Mouse (Mus musculus) liver, embryonic 15.5 days (tissue): ENCODE data around the gene Aox4. TPM values are rescaled to one million over a fixed set of nuclear protein-coding genes. Genes with fewer than 3 reads are reported as not detected.

Experiments used
- ATAC-seq: fragments of 200-750 bp; cut with Nextera tagmentation; 2 replicates; pipeline ENCODE4 v1.8.0; 2017; ENCODE audit warnings: moderate number of reproducible peaks, mild to moderate bottlenecking, moderate library complexity; ENCODE audit not compliant: insufficient read depth
- H3K27ac ChIP-seq: fragments of 300-500 bp; sonication (generic); replicated peaks from 2 replicates; pipeline ENCODE4 v1.5.1; 2015; ENCODE audit warnings: mild to moderate bottlenecking, inconsistent platforms
- H3K27me3 ChIP-seq: fragments of 300-500 bp; sonication (generic); 2 replicates; pipeline ENCODE4 v1.6.1; 2015; ENCODE audit warnings: mild to moderate bottlenecking, inconsistent platforms
- H3K36me3 ChIP-seq: fragments of 300-500 bp; sonication (generic); replicated peaks from 2 replicates; pipeline ENCODE4 v1.6.1; 2015; ENCODE audit warnings: moderate library complexity, mild to moderate bottlenecking, inconsistent platforms
- H3K4me1 ChIP-seq: fragments of 300-500 bp; sonication (generic); replicated peaks from 2 replicates; pipeline ENCODE4 v1.6.1; 2015; ENCODE audit warnings: inconsistent platforms
- H3K4me2 ChIP-seq: fragments of 300-500 bp; sonication (generic); 2 replicates; pipeline ENCODE4 v1.6.1; 2015; ENCODE audit warnings: moderate library complexity, mild to moderate bottlenecking, inconsistent platforms
- H3K4me3 ChIP-seq: fragments of 300-500 bp; sonication (generic); replicated peaks from 2 replicates; pipeline ENCODE4 v1.5.1; 2015; ENCODE audit warnings: mild to moderate bottlenecking, inconsistent platforms
- H3K9ac ChIP-seq: fragments of 300-500 bp; sonication (generic); 2 replicates; pipeline ENCODE4 v1.6.1; 2015; ENCODE audit warnings: moderate library complexity, mild to moderate bottlenecking, inconsistent platforms
- H3K9me3 ChIP-seq: fragments of 300-500 bp; sonication (generic); replicated peaks from 2 replicates; pipeline ENCODE4 v1.6.1; 2016; ENCODE audit warnings: inconsistent platforms
- WGBS: fragments of 180-500 bp; shearing (Covaris S2); methylation state at CpG from one replicate; pipeline ENCODE4 v1.1.7; 2015; ENCODE audit warnings: mixed read lengths; ENCODE audit not compliant: insufficient replicate concordance; 5-methylcytosine and 5-hydroxymethylcytosine counted together
- polyA plus RNA-seq: library from polyadenylated mRNA; unstranded; fragments of >200 nt; fragmentation: Nextera tagmentation; extraction: Ambion mirVana; gene quantifications from 2 replicates; pipeline ENCODE4 v1.2.1, GENCODE M21; 2015

Gene Aox4
- polyA plus RNA-seq, 1 experiment from 2014 or later: 0.09 TPM

DNA sequence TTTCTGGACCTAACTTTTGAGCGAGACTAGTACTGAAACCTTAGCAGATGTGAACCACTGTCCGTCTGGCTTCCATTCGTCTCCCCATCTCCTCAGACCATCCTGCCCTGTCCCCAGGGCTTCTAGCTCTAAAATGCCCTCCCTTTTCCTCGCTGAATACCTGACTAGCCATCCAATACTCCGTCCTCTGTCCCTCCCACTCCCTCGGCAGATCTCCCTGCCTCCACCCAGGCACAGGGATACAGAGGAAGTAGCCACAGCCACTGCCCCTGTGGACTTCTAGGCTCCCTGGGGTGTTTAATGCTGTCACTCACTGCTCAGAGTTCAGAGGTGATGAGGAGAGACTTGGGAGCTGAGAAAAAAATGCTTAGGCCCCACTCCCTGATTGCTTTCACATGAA, 91.8 kb downstream of the Aox4 start:
- Histone ChIP-seq H3K9me3 (no peaks in the 10 kb centered on the region), H3K9ac (no peak overlapping the region), H3K4me2 (no peak overlapping the region), H3K4me3 (no peak overlapping the region), H3K27ac (no peak overlapping the region), H3K27me3 (no peaks in the 10 kb centered on the region), H3K36me3 (no peaks in the 10 kb centered on the region), H3K4me1 (no peaks in the 10 kb centered on the region)
- no peak for ATAC-seq
- WGBS: 69% methylated on average over 6 of the region's 6 CpGs

DNA sequence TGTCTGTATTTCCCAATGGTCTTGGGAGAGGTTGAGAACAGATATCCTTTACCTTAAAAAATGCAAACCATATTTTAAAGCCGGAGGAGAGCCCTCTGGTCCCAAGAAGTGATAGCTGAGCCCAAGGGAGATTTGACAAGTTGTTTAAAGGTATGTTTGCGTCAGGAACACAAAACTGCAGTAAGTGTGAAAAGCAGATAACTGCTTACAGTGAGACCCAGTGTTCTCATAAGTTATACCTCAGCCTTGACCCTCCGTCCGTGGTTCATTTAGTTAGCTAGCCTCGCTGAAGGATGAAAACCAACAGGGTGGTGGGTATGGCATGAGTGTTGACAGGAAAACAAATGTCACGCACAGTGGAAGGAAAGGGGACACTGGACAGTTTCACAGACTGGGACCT, 92.8 kb downstream of the Aox4 start:
- Histone ChIP-seq H3K27ac (no peak overlapping the region), H3K27me3 (no peaks in the 10 kb centered on the region), H3K4me2 (no peak overlapping the region), H3K4me3 (no peak overlapping the region), H3K36me3 (no peaks in the 10 kb centered on the region), H3K4me1 (no peaks in the 10 kb centered on the region), H3K9ac (no peak overlapping the region), H3K9me3 (no peaks in the 10 kb centered on the region)
- ATAC-seq: no peak
- WGBS: 70% methylated on average over 6 of the region's 6 CpGs

DNA sequence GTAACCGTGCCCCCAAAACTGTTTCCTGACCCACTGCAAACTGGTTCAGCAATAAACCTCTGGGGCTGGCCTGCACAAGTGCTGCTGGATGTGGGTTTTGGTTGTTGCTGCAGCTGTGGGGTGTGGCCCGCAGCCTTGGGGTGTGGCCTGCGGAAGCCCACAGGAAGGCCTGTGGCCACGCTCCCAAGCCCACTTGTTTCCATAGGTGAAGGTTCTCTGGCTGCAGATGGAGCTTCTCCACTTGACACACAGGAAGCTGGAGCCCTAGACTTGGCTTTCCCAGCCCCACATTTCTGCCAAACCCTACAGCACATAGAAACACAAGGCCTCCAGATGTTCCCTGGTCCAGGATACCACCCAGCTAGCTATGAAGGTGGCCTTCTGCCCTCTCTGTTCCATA, 93.5 kb downstream of the Aox4 start:
- Histone ChIP-seq H3K4me3 (no peak overlapping the region), H3K4me2 (no peak overlapping the region), H3K27ac (no peak overlapping the region), H3K4me1 (no peaks in the 10 kb centered on the region), H3K27me3 (no peaks in the 10 kb centered on the region), H3K36me3 (no peaks in the 10 kb centered on the region), H3K9me3 (no peaks in the 10 kb centered on the region), H3K9ac (no peak overlapping the region)
- no peak for ATAC-seq
- WGBS: 24% methylated on average over 4 of the region's 4 CpGs

DNA sequence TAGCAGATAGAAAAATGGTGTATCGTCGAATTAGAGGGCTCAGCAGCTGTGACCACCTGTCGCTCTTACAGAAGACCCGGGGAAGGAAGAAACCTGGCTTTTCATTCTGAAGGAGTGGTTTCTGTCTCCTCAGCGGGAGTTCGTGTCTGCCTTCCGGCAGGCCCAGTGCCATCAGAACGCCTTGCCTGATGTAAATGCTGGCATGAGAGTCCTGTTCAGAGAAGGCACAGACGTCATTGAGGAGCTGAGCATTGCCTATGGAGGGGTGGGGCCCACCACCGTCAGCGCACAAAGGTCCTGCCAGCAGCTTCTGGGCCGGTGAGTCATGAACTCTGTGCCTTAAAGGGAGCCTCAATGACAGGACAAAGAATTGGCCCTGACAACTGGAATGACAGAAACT, 94.1 kb downstream of the Aox4 start:
- H3K27me3 ChIP-seq: no peaks in the 10 kb centered on the region
- no peak overlapping the region for H3K27ac ChIP-seq
- H3K36me3 ChIP-seq: no peaks in the 10 kb centered on the region
- H3K4me1 ChIP-seq: no peaks in the 10 kb centered on the region
- H3K9me3 ChIP-seq: no peaks in the 10 kb centered on the region
- no peak for ATAC-seq
- H3K9ac ChIP-seq: no peak overlapping the region
- H3K4me2 ChIP-seq: no peak overlapping the region
- H3K4me3 ChIP-seq: no peak overlapping the region
- WGBS: 61% methylated on average over 12 of the region's 12 CpGs

DNA sequence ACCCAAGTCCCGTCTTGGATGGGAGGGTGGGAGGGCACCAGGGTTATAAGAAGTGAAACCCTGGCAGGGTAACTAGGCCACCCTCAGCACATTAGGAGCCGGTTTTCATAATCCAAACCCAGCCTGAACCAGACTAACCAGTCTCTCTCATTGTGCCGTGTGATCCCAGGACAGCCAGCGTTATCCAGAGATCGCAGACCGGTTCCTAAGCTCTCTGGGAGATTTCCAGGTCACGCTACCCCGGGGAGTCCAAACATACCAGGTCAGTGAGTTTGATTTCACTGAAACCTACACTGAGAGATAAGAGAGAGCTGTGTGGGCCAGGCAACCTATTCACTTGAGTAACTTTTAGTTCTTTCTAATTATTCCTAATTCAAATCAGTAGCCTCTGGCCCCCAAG, 97.0 kb downstream of the Aox4 start:
- H3K9ac ChIP-seq: no peak overlapping the region
- no peaks in the 10 kb centered on the region for H3K9me3 ChIP-seq
- no peak overlapping the region for H3K4me2 ChIP-seq
- no peak overlapping the region for H3K4me3 ChIP-seq
- no peaks in the 10 kb centered on the region for H3K27me3 ChIP-seq
- WGBS: 62% methylated on average over 8 of the region's 8 CpGs
- no peaks in the 10 kb centered on the region for H3K4me1 ChIP-seq
- no peak overlapping the region for H3K27ac ChIP-seq
- no peaks in the 10 kb centered on the region for H3K36me3 ChIP-seq
- no peak for ATAC-seq

DNA sequence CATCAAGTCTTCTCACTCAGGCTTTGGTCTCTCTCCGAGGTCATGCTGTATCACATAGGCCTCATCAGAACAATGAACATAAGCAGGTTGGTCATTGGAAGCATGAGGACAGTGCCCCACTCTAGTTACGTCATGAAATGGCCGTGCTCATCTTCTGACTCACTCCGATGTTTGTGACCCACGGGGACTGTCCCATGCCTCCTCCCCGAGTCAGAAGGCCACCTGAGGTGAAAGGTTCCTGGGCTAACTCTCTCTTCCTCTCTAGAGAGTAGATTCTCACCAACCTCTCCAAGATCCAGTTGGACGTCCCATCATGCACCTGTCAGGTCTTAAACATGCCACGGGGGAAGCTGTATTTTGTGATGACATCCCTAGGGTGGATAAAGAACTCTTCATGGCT, 98.4 kb downstream of the Aox4 start:
- 64% methylated on average over 8 of the region's 8 CpGs for WGBS
- H3K27ac ChIP-seq: no peak overlapping the region
- H3K9me3 ChIP-seq: no peaks in the 10 kb centered on the region
- H3K4me2 ChIP-seq: no peak overlapping the region
- H3K36me3 ChIP-seq: no peaks in the 10 kb centered on the region
- H3K4me3 ChIP-seq: no peak overlapping the region
- no peak for ATAC-seq
- no peaks in the 10 kb centered on the region for H3K27me3 ChIP-seq
- H3K4me1 ChIP-seq: no peaks in the 10 kb centered on the region
- H3K9ac ChIP-seq: no peak overlapping the region

DNA sequence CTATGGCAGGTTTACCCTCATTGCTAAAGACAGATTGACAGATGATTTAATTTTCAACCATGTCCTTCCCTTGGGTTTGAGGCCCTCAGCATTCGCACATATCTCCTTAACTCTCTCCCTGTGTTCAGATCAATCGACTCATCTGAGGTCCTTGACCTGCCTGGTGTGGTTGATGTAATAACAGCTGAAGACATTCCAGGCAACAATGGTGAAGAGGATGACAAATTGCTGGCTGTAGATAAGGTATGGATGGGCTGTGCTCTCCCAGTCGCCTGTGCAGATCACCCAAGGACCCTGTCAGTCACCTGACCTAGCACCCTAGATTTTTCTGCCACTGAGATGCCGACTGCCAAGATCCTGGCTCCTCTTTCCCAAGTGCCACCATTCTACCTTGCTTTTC, 99.7 kb downstream of the Aox4 start:
- Histone ChIP-seq H3K9ac (no peak overlapping the region), H3K36me3 (no peaks in the 10 kb centered on the region), H3K4me3 (no peak overlapping the region), H3K4me1 (no peaks in the 10 kb centered on the region), H3K9me3 (no peaks in the 10 kb centered on the region), H3K27me3 (no peaks in the 10 kb centered on the region), H3K4me2 (no peak overlapping the region), H3K27ac (no peak overlapping the region)
- ATAC-seq: no peak
- 61% methylated on average over 4 of the region's 4 CpGs for WGBS

DNA sequence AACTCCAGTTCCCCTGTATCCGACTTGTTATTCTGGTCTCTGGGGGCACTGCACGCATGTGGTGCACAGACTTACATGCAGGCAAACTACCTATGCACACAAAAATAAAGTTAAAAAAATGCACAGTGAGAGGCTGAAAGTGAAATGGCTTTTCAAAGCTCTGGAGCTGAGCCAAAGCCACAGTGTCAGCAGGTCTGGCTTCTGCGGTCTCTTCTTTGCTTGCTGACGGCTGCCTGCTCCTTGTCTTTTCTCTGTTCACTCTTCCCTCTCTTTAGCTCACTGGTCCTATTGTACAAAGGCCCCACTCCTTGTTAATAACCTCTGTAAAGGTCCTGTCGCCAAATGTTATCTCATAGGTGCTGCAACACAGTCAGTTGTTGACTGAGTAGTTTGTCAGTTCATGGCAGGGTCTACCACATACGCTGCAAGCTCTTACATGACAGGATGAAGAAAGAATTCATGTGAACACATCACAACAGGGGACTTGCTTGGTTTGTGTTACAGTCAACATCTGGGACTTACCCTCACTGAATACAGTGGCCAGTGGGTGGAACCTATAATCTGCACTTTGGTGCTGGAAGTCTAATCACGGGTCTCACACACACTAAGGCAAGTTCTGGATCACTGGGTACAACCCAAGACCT, 101.1 kb downstream of the Aox4 start:
- no peak overlapping the region for H3K4me2 ChIP-seq
- no peaks in the 10 kb centered on the region for H3K27me3 ChIP-seq
- no peak overlapping the region for H3K4me3 ChIP-seq
- no peak overlapping the region for H3K27ac ChIP-seq
- H3K9ac ChIP-seq: no peak overlapping the region
- no peak for ATAC-seq
- no peaks in the 10 kb centered on the region for H3K4me1 ChIP-seq
- H3K9me3 ChIP-seq: no peaks in the 10 kb centered on the region
- 57% methylated on average over 7 of the region's 7 CpGs for WGBS
- H3K36me3 ChIP-seq: no peaks in the 10 kb centered on the region

DNA sequence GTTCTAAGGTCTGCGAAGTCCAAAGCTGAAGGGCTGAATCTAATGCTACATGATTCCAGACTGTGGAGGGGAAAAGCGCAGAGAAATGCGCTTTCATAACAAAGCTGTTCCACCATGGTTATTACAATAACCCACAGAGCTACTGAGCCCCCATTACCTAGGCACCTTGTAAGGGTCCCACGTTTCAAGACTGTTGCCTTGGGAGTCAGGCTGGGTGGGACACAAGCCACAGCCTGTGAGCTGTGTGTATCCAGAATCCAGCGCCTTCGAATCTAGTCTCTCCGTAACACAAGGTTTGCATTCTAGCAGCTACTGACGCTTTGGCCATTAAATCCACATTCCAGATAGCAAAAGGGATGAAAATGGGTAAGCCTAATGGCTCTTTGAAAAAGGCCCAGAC, 103.0 kb downstream of the Aox4 start:
- H3K9me3 ChIP-seq: no peaks in the 10 kb centered on the region
- H3K9ac ChIP-seq: no peak overlapping the region
- H3K27me3 ChIP-seq: no peaks in the 10 kb centered on the region
- H3K4me2 ChIP-seq: no peak overlapping the region
- WGBS: 72% methylated on average over 8 of the region's 8 CpGs
- H3K27ac ChIP-seq: no peak overlapping the region
- no peaks in the 10 kb centered on the region for H3K4me1 ChIP-seq
- H3K4me3 ChIP-seq: no peak overlapping the region
- no peaks in the 10 kb centered on the region for H3K36me3 ChIP-seq
- ATAC-seq: no peak

DNA sequence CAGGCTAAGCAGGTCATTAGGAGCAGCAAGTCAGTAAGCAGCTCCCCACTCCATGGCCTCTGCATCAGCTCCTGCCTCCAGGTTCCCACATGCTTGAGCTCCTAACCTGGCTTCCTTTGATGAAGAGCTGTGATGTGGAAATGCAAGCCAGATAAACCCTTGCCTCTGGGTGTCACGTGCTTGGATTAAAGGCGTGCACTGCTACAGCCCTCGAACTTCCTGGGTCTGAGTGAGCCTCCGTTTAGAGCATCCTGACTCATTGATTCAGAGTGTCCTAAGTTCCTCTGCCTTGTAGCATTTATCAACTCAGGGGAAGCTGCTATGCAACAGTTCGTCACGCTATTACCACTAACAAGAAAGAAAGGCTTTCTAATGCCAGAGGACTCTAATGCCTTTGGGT, 105.3 kb downstream of the Aox4 start:
- WGBS: 58% methylated on average over 6 of the region's 6 CpGs
- Histone ChIP-seq H3K9me3 (no peaks in the 10 kb centered on the region), H3K4me1 (no peaks in the 10 kb centered on the region), H3K27ac (no peak overlapping the region), H3K36me3 (no peaks in the 10 kb centered on the region), H3K27me3 (no peaks in the 10 kb centered on the region), H3K4me3 (no peak overlapping the region), H3K4me2 (no peak overlapping the region), H3K9ac (no peak overlapping the region)
- no peak for ATAC-seq
